Mouse (Mus musculus) frontal cortex, postnatal 14 days (tissue): Measurements from ENCODE around the gene Mrpl28.
"Not testable (repeated sequence)": the region's sequence is repeated elsewhere in the genome, so short reads cannot be mapped to it uniquely, and the experiment has no call there.

Experiments used
- DNase-seq, 2 experiments: peaks; one replicate each; pipeline ENCODE4 v3.0.0; 2022; ENCODE audit warnings: low spot score in 2 of 2

Gene Mrpl28

DNA sequence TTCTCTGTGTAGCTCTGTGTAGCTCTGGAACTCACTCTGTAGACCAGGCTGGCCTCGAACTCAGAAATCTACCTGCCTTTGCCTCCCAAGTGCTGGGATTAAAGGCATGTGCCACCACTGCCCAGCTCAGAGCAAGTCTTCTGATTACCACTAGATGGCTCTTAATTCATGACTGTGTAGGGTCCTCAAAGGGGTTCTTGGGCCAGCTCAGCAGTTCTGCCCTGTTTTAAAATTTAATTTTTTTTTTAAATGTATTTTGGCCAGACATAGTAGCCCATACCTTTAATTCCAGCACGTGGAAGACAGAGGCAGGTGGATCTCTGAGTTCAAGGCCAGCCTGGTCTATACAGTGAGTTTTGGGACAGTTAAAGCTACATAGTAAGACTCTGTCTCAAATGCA, 51.9 kb downstream of the Mrpl28 start:
- not testable (repeated sequence) for DNase-seq
